Mouse (Mus musculus) layer of hippocampus, postnatal 10 days (tissue): ENCODE data around the gene Tlcd1. TPM values are rescaled to one million over a fixed set of nuclear protein-coding genes. Genes with fewer than 3 reads are reported as not detected.
A peak's percentile ranks its signal among the peaks of the same experiment; 100 is the strongest.

ENCODE experiments used
- DNase-seq, 2 experiments: peaks; one replicate each; pipeline ENCODE4 v3.0.0; 2021; ENCODE audit warnings: low spot score in 2 of 2
- total RNA-seq, 2 experiments: library from RNA; stranded (reverse); gene quantifications; 2 replicates each; pipeline ENCODE4 v1.2.3; 2021

Tlcd1 gene
- total RNA-seq, 2 experiments from 2014 or later, result 37.0 to 38.8 TPM

- no peak for DNase-seq
Measured at GRCm38 (mm10) chr11:78160675-78161074, 15.8 kb upstream of the Tlcd1 start.

- no peak for DNase-seq
Measured at GRCm38 (mm10) chr11:78161169-78161568, 15.3 kb upstream of the Tlcd1 start.

DNA sequence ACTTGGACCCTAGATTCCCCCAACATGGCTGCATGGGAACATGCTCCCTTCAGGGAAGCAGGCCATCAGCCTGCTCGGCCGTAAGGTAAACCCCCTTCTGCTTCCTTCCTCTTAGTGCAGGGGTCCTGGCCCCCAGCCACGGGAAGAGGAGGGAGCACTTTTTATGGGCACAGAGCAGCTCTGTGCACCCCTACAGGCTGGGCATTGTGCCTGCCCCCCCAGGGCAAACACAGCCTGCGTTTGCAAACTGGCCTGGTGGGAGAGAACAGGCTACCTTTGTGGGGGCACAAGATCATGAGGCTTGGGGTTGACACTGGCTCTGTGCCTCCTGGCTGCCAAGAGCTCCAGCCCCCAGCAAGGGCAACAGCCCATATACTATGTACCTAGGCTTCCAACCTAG lies 14.5 kb upstream of the Tlcd1 start:
- DNase-seq, result peak; percentile 63 to 75

GRCm38 (mm10) chr11:78162504-78162903 lies 14.0 kb upstream of the Tlcd1 start:
- DNase-seq, result peak; percentile 71 to 77

DNA sequence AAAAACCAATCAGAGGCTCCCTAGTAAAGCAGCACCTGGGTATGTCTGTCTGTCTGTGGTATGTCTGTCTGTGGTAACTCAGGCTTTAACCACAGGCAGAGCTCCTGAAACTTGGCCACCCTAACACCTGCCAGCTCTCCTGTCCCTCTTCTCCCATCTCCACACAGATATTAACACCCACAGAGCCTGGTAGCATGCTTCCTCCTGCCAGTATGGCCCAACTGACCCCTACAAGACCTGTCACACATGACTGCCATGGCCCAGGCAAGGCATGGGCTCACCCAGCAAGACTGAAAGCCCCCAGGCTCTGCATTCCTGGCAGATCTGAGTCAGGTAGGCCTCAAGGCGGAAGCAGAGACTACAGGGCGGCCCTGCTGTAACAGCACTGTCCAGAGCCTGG lies 13.5 kb upstream of the Tlcd1 start:
- DNase-seq, result no peak

- DNase-seq, result peak; percentile 50 to 66
Measured at GRCm38 (mm10) chr11:78163681-78164603, 12.6 kb upstream of the Tlcd1 start.

DNA sequence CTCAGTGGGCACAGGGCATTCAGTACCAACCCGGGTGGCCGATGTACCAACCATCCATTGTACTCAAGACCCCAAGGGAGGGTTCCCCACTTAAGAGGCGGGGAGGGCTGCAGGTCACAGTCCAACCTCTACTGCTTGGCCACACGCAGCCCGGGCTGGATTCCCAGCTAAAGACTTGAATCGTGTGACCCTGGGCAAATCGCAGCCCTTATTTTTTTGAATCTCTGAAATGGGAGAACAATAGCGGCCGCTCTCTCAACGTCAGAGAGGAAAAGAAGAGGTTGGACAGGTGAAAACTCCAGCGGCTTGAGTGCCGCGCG lies 11.9 kb upstream of the Tlcd1 start:
- DNase-seq, result no peak

DNA sequence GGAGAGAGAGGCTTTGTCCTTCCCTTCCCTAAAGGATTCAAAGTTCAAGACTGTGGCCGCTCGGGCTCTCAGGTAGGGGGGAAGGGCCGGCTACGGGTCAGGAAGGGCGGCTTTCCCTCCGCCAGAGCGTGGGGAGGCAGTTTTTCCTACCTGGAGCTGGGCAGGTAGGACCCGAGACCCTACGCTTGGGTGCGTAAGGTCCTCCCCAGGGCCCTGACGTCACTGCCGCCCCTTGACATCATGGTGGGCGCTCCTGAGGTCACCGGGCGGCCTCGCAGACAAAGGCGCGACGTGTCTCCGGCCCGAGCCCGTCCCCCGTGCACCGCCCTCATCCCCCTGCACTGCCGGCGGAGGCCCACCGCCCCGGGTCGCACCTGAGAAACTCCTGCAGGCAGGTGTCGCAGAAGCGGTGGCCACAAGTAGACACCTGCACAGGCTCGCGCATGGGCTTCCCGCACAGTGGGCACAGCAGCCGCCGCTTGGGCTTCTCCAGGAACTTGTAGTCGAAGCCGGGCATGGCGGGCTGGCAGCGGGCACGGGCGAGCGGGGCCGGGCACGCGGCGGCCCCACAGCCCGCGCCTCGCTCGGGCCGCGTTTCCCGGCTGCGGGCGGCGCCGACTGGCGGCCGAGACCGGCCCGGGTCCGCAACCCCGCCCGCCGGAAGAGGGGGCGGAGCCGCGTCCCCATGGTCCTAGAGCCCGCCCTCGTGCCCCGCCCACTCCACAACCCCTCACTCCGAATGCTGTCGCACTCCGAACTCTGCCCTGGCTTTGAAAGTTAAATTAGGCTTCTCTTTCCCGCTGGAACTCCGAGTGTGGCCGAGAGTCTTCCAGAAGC lies 11.4 kb upstream of the Tlcd1 start, which contains the start of gene Traf4:
TSS of gene Traf4 (minus strand) at position 666 of the 837 bp plus-strand sequence.
- DNase-seq, result peak; percentile 74 to 86

- DNase-seq, result peak in 1 of 2 experiments; percentile 70
Measured at GRCm38 (mm10) chr11:78165761-78166109, 10.8 kb upstream of the Tlcd1 start.

DNA sequence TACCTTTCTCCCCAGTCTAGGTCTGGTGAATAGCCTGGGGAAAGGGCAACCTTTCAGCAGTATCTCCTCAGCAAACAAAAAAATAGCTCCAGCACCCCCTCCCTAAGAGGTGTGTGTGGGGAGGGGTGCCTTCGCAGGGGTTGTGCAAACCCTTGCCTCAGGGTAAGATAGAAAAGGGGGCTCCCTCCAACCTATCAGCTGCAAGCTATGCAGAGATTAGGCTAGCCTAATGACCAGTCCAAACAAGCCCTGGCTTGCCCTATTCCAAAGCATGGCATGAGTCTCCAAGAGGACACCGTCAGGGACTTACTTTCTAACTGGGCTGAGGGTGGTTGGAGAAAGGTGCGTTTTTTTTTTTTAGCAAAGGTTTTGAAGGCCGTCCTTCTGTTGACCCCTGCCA lies 10.3 kb upstream of the Tlcd1 start:
- no peak for DNase-seq

GRCm38 (mm10) chr11:78166640-78167039 lies 9.9 kb upstream of the Tlcd1 start:
- no peak for DNase-seq

DNA sequence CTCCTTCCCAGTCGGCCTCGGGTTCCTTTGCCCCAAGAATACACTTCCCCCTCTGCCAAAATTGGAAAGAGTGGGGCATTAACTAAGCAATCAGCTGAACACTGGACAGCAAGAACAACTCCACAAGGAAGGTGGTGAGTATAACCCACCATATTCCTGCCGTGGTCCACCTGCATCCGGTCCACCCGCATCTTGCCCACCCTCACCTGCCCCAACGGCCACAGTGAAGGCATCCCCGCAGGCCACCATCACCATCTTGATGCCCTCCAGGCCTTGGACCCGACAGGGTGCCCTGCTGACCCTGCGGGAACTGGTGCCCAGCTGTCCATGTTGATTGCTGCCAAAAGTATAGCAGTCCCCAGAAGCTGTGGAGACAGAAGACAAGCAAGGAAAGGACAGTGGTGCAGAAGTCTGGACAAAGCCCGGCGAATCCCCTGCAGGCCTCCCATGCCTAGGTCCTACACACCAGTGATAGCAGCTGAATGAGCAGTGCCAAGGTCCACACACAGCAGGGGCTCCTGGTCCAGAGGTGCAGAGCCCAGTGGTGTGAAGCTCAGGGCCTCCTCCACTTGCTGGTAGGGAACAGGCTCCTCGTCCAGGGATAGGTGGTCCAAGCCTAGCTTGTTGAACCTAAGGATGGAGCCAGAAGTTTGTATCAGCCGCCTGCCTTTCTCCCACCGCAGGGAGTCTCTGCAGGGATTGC lies 9.1 kb upstream of the Tlcd1 start:
- no peak for DNase-seq

GRCm38 (mm10) chr11:78168541-78169468 lies 7.7 kb upstream of the Tlcd1 start:
- no peak for DNase-seq

GRCm38 (mm10) chr11:78170306-78170705 lies 6.2 kb upstream of the Tlcd1 start:
- no peak for DNase-seq

DNA sequence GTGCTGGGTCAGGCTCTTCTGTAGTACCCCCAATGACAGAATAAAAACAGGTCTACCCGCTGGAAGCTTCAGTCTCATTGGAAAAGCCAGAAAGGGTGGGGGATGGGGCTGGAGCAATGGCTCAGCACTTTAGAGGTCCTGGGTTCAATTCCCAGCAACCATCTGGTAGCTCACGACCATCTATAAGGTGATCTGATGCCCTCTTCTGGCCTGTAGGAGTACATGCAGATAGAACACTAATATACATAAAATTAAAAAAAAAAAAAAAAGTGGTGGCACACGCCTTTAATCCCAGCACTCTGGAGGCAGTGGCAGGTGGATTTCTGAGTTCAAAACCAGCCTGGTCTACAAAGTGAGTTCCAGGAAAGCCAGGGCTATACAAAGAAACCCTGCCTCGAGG lies 5.2 kb upstream of the Tlcd1 start:
- no peak for DNase-seq

DNA sequence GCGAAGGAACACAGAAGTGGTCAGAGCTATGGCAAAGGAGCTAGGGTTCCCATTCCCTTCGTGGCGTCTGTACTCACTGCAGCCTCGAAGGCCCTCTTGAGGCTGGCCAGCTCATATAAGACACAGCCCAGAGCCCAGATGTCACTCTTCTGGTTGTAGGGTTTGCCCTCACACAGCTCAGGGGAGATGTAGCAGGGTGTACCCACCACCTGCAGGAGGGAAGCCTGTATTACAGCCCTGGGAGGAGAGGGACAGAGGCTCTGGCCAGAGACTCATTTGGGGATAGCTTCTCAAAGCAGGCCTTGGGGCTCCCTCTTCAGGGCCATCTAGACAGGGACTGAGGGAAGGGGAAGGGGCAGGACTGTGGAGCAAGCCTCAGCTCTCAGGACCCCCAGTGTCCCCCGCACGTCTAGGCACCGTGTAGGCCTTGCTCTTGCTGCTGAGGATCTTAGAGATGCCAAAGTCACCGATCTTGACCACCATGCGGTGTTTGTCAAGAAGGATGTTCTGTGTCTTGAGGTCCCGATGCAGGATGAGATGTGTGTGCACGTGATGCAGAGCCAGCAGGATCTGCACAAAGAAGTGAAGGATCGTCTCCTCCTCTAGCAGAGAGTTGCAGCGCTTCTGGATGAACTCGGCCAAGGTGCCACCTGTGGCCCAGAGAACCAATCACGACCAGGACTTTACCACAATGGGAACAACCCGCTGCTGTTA lies 4.3 kb upstream of the Tlcd1 start:
- DNase-seq, result peak in 1 of 2 experiments; percentile 47

DNA sequence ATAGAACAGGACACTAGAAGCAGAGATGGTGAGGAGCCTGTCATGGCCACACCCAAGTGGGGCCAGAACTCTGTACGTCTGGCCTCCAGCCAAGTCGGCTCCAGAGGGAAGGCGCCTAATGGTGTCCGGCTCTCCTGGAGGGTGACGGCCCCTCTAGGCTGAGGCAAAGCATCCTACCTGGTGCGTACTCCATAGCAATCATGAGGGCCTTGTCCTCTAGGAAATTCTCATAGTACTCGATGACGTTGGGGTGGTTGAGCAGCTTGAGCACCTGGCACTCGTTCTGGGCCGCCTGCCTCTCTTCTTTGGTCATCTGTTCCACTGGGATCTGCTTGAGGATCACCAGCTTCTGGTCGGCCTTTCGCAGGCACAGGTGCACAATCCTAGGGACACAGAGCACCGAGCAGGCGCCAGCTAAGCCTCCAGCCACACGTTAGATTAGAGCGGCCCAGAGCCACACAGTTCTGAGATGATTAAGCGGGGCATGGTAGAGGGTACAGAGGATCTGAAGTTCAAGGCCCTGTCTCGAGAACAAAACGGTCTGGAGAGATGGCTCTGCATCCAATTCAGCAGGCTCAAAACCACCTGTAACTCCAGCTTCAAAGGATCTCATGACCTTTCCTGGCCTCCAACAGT lies 3.6 kb upstream of the Tlcd1 start:
- DNase-seq, result no peak

DNA sequence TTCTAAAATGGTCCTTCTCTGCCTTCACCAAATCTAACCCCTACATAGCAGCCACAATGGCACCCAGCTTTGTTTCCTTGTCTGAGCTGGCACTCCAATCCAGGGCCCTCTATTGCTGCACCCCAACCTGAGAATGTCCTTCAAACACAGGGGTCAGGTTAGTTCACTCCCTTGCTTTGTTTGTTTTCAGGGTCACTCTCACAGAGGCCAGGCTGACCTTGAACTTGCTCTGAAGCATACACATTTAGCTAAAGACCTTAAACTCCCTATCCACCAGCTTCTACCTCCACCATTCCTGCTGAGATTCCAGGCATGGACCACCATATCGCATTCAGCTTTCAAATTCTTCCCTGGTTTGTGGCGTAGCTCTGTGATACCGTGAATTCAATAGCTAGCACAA lies 2.0 kb upstream of the Tlcd1 start:
- DNase-seq, result no peak

DNA sequence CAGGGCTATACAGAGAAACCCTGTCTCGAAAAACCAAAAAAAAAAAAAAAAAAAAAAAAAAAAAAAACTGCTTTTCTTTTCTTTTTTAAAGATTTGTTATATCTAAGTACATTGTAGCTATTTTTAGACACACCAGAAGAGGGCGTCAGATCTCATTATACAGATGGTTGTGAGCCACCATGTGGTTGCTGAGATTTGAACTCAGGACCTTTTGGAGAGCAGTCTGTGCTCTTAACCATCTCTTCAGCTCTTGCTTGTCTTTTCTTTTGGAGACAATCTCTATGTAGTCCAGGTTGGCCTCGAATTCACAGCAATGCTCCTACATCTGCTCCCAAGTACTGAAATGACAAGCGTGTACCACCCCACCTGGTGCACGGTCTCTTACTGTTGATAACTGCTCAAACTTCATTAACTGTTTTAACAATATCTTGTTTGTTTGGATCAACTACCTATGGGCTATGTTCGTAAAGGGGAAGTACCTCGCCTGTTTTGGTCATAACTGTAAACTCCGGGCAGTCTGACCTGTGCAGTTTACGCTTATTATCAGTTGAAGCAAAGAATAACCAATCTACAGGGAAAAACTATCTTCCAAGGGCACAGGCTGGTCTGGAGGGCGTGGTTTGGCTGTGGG lies 625 bp upstream of the Tlcd1 start:
- no peak for DNase-seq
